Mouse (Mus musculus) hindbrain, embryonic 11.5 days (tissue): Measurements from ENCODE around the gene Appbp2. TPM values are rescaled to one million over a fixed set of nuclear protein-coding genes. Genes with fewer than 3 reads are reported as not detected.
A peak's percentile ranks its signal among the peaks of the same experiment; 100 is the strongest.

Experiments
- ATAC-seq: fragments of 200-750 bp; cut with Nextera tagmentation; 2 replicates; pipeline ENCODE4 v1.8.0; 2017; ENCODE audit warnings: mild to moderate bottlenecking, moderate TSS enrichment, moderate library complexity; ENCODE audit not compliant: low FRiP score
- DNase-seq: peaks from one replicate; pipeline ENCODE4 v3.0.0-alpha.2; 2015; ENCODE audit warnings: low spot score
- H3K27ac ChIP-seq: fragments of 300-500 bp; sonication (generic); 2 replicates; pipeline ENCODE4 v1.5.1; 2014; ENCODE audit warnings: mild to moderate bottlenecking, low read depth, low read length
- H3K27me3 ChIP-seq: fragments of 300-500 bp; sonication (generic); 2 replicates; pipeline ENCODE4 v1.6.1; 2014; ENCODE audit warnings: mild to moderate bottlenecking, low read length, moderate library complexity, mixed read lengths; ENCODE audit not compliant: control insufficient read depth, insufficient read depth
- H3K36me3 ChIP-seq: fragments of 300-500 bp; sonication (generic); 2 replicates; pipeline ENCODE4 v1.6.1; 2014; ENCODE audit warnings: mild to moderate bottlenecking, low read length, moderate library complexity, mixed read lengths; ENCODE audit not compliant: control insufficient read depth, insufficient read depth
- H3K4me1 ChIP-seq: fragments of 300-500 bp; sonication (generic); replicated peaks from 2 replicates; pipeline ENCODE4 v1.6.1; 2014; ENCODE audit warnings: low read length, mixed read lengths; ENCODE audit not compliant: control insufficient read depth, insufficient read depth
- H3K4me2 ChIP-seq: fragments of 300-500 bp; sonication (generic); replicated peaks from 2 replicates; pipeline ENCODE4 v1.6.1; 2014; ENCODE audit warnings: mild to moderate bottlenecking, low read depth, low read length
- H3K4me3 ChIP-seq: fragments of 300-500 bp; sonication (generic); 2 replicates; pipeline ENCODE4 v1.5.1; 2014; ENCODE audit warnings: low read depth, low read length
- H3K9ac ChIP-seq: fragments of 300-500 bp; sonication (generic); 2 replicates; pipeline ENCODE4 v1.6.1; 2014; ENCODE audit warnings: low read depth, low read length
- H3K9me3 ChIP-seq: fragments of 300-500 bp; sonication (generic); 2 replicates; pipeline ENCODE4 v1.6.1; 2016; ENCODE audit warnings: low read length; ENCODE audit not compliant: control insufficient read depth
- WGBS: fragments of 180-500 bp; shearing (Covaris S2); extraction: QIAGEN DNeasy Blood & Tissue Kit; methylation state at CpG from one replicate; pipeline ENCODE4 v1.1.7; 2014; 5-methylcytosine and 5-hydroxymethylcytosine counted together
- polyA plus RNA-seq: library from polyadenylated mRNA; unstranded; fragments of >200 nt; fragmentation: Nextera tagmentation; extraction: Ambion mirVana; gene quantifications from 2 replicates; pipeline ENCODE4 v1.2.1, GENCODE M21; 2014

Gene Appbp2
- 65.0 and 65.5 TPM in 2 replicates for polyA plus RNA-seq

GRCm38 (mm10) chr11:85234990-85235841, at the start of gene Appbp2:
TSS of gene Appbp2 (minus strand) at chr11:85235130.
- no peaks in the 10 kb centered on the region for H3K27me3 ChIP-seq
- ATAC-seq (peak; percentile 98), DNase-seq (peak; percentile 97)
- peak within 1 kb of the TSS; percentile 99 for H3K27ac ChIP-seq
- H3K36me3 ChIP-seq = no peaks in the 10 kb centered on the region
- H3K4me1 ChIP-seq = no peaks in the 10 kb centered on the region; the same call in 1 of the 2 replicates
- 6% methylated on average over 48 of the region's 48 CpGs for WGBS
- H3K4me3 ChIP-seq = peak within 1 kb of the TSS; percentile 97
- H3K4me2 ChIP-seq = peak within 1 kb of the TSS; percentile 73
- no peaks in the 10 kb centered on the region for H3K9me3 ChIP-seq
- H3K9ac ChIP-seq = peak within 1 kb of the TSS; percentile 94

GRCm38 (mm10) chr11:85281219-85281878, 46.4 kb upstream of the Appbp2 start:
- Histone ChIP-seq H3K27ac (no peak overlapping the region), H3K36me3 (no peaks in the 10 kb centered on the region), H3K4me1 (no peaks in the 10 kb centered on the region), H3K27me3 (no peaks in the 10 kb centered on the region), H3K4me3 (no peak overlapping the region), H3K9me3 (no peaks in the 10 kb centered on the region), H3K4me2 (no peak overlapping the region), H3K9ac (no peak overlapping the region)
- DNase-seq (no peak), ATAC-seq (no peak)
- WGBS = 71% methylated on average over 15 of the region's 15 CpGs

- Histone ChIP-seq H3K9ac (no peak overlapping the region), H3K27me3 (no peaks in the 10 kb centered on the region), H3K27ac (no peak overlapping the region), H3K9me3 (no peaks in the 10 kb centered on the region), H3K4me3 (no peak overlapping the region), H3K4me1 (no peaks in the 10 kb centered on the region), H3K4me2 (no peak overlapping the region), H3K36me3 (no peaks in the 10 kb centered on the region)
- 70% methylated on average over 1 of the region's 1 CpGs for WGBS
- ATAC-seq (no peak), DNase-seq (no peak)
Observed at GRCm38 (mm10) chr11:85278175-85278574, 43.2 kb upstream of the Appbp2 start.

- H3K4me2 ChIP-seq = no peak overlapping the region
- H3K4me1 ChIP-seq = no peaks in the 10 kb centered on the region
- ATAC-seq = no peak
- no peaks in the 10 kb centered on the region for H3K27me3 ChIP-seq
- 79% methylated on average over 5 of the region's 5 CpGs for WGBS
- no peak overlapping the region for H3K4me3 ChIP-seq
- no peak overlapping the region for H3K9ac ChIP-seq
- no peak for DNase-seq
- H3K27ac ChIP-seq = no peak overlapping the region
- no peaks in the 10 kb centered on the region for H3K9me3 ChIP-seq
- no peaks in the 10 kb centered on the region for H3K36me3 ChIP-seq
Observed at GRCm38 (mm10) chr11:85277609-85278008, 42.7 kb upstream of the Appbp2 start.

GRCm38 (mm10) chr11:85275151-85275550, 40.2 kb upstream of the Appbp2 start:
- no peak overlapping the region for H3K4me3 ChIP-seq
- no peak overlapping the region for H3K27ac ChIP-seq
- H3K36me3 ChIP-seq = no peaks in the 10 kb centered on the region
- H3K9ac ChIP-seq = no peak overlapping the region
- 89% methylated on average over 5 of the region's 5 CpGs for WGBS
- no peaks in the 10 kb centered on the region for H3K4me1 ChIP-seq
- DNase-seq = no peak
- H3K9me3 ChIP-seq = no peaks in the 10 kb centered on the region
- ATAC-seq = no peak
- no peaks in the 10 kb centered on the region for H3K27me3 ChIP-seq
- no peak overlapping the region for H3K4me2 ChIP-seq

GRCm38 (mm10) chr11:85273299-85273698, 38.4 kb upstream of the Appbp2 start:
- ATAC-seq (no peak), DNase-seq (no peak)
- Histone ChIP-seq H3K4me2 (no peak overlapping the region), H3K27ac (no peak overlapping the region), H3K9ac (no peak overlapping the region), H3K36me3 (no peaks in the 10 kb centered on the region), H3K27me3 (no peaks in the 10 kb centered on the region), H3K4me1 (no peaks in the 10 kb centered on the region), H3K4me3 (no peak overlapping the region), H3K9me3 (no peaks in the 10 kb centered on the region)
- whole genome bisulfite sequencing = 70% methylated on average over 6 of the region's 6 CpGs

GRCm38 (mm10) chr11:85270631-85271030, 35.7 kb upstream of the Appbp2 start:
- ATAC-seq (no peak), DNase-seq (peak; percentile 50)
- WGBS = 53% methylated on average over 3 of the region's 3 CpGs
- Histone ChIP-seq H3K9me3 (no peaks in the 10 kb centered on the region), H3K4me2 (no peak overlapping the region), H3K27ac (no peak overlapping the region), H3K36me3 (no peaks in the 10 kb centered on the region), H3K4me1 (no peaks in the 10 kb centered on the region), H3K27me3 (no peaks in the 10 kb centered on the region), H3K4me3 (no peak overlapping the region), H3K9ac (no peak overlapping the region)

- WGBS = 84% methylated on average over 1 of the region's 1 CpGs
Observed at GRCm38 (mm10) chr11:85267393-85267792, 32.5 kb upstream of the Appbp2 start.

More at GRCm38 (mm10) chr11:85267393-85267792, 32.5 kb upstream of the Appbp2 start:
- ATAC-seq = no peak
- H3K4me2 ChIP-seq = no peak overlapping the region
- no peaks in the 10 kb centered on the region for H3K9me3 ChIP-seq
- no peak overlapping the region for H3K9ac ChIP-seq
- no peaks in the 10 kb centered on the region for H3K27me3 ChIP-seq
- no peak for DNase-seq
- H3K27ac ChIP-seq = no peak overlapping the region
- H3K36me3 ChIP-seq = no peaks in the 10 kb centered on the region
- H3K4me1 ChIP-seq = no peaks in the 10 kb centered on the region
- no peak overlapping the region for H3K4me3 ChIP-seq
